Mouse (Mus musculus): ENCODE results near the gene 2310011J03Rik.

DNA sequence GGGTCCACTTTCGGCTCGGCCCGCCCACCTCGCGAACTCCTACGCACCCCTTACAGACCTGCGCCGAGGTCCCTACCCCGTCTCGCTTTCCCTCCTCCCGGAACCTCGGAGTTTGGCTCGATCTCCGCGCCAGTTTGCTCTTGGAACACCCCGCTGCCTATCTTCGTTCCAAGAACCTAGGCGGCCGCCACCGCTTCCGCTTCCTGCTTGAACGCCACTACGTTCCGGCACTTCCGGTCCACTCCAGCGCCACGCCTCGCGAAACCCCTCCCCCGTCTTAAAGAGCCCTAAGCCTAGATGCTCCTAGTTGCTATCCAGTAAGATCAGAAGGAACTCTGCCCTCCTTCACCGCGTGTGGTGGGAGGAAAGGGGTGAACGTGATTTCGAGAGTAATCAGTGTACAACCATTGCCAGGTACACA is at the start of gene 2310011J03Rik:
- TF ChIP-seq CTCF (IDR thresholded peaks at IDR 0.05; ENCODE audit: low read depth, low read length) (no peak), POLR2A (IDR thresholded peaks at IDR 0.05; ENCODE audit: borderline replicate concordance, low read depth, low read length) (0 out of 2 replicates have a peak, but pooled peaks have one; percentile 59)
